8 mouse cellular contexts compared by ENCODE assay signal in genomic region chr3:107036458-107037039, GRCm38 (mm10). TPM values are rescaled to one million over a fixed set of nuclear protein-coding genes. Genes with fewer than 3 reads are reported as not detected.
DNase-seq lines count a peak whose midpoint lies in the region; ATAC-seq and TF ChIP-seq lines count a peak whose summit lies in the region.

No protein-coding gene starts in this region.

- WGBS in kidney, embryonic 15.5 days: under 1% methylated on average over 55 of the region's 55 CpGs
- under 1% methylated on average over 55 of the region's 55 CpGs for WGBS in spleen, adult 2 months

- TF ChIP-seq POLR2A in bone marrow macrophage, adult 2 months (IDR thresholded peaks at IDR 0.05; ENCODE audit: borderline replicate concordance, low read depth, low read length): no peak
- no peak for TF ChIP-seq POLR2A in spleen, adult 2 months (IDR thresholded peaks at IDR 0.05; ENCODE audit: low read depth, low read length)

- H3K36me3 ChIP-seq in kidney, embryonic 15.5 days: no peaks in the 10 kb centered on the region
- H3K36me3 ChIP-seq in spleen, adult 2 months (ENCODE audit: control insufficient read depth, insufficient read depth, low read length): no peaks in the 10 kb centered on the region

- H3K4me1 ChIP-seq in bone marrow macrophage, adult 2 months (ENCODE audit: control insufficient read depth, insufficient read depth, low read length): peaks cover 31% of the 10 kb centered on the region
- peaks cover 20% of the 10 kb centered on the region for H3K4me1 ChIP-seq in kidney, embryonic 15.5 days
- peaks cover 6% of the 10 kb centered on the region; the same call in 1 of the 2 replicates for H3K4me1 ChIP-seq in spleen, adult 2 months (ENCODE audit: control insufficient read depth, insufficient read depth, insufficient read length)

- peak; percentile 11 for DNase-seq in gastrocnemius, postnatal 10 days
- DNase-seq in gastrocnemius, adult 8-10 months (ENCODE audit: low spot score in 2 of 2): no peak
- peak; percentile 44 for DNase-seq in forelimb bud, embryonic 11.5 days (ENCODE audit: low read depth, low spot score)
- DNase-seq in lung, postnatal 10 days: peak; percentile 7
- DNase-seq in spleen, adult 2 months (ENCODE audit: low read depth in 1 of 2, low spot score in 2 of 2): peak in 1 of 2 experiments; percentile 32
- no peak for DNase-seq in urinary bladder, adult 2 months (ENCODE audit: low spot score)

- no peak overlapping the region for H3K27ac ChIP-seq in bone marrow macrophage, adult 2 months (ENCODE audit: insufficient read depth, low read depth, low read length)
- no peak overlapping the region for H3K27ac ChIP-seq in kidney, embryonic 15.5 days
- H3K27ac ChIP-seq in spleen, adult 2 months (ENCODE audit: insufficient read depth, low read length): peak overlapping the region; percentile 93

- H3K9ac ChIP-seq in kidney, embryonic 15.5 days: peak overlapping the region; percentile 59

- no peaks in the 10 kb centered on the region for H3K9me3 ChIP-seq in kidney, embryonic 15.5 days (replicated peaks)

- peak overlapping the region; percentile 60 for H3K4me3 ChIP-seq in bone marrow macrophage, adult 2 months (ENCODE audit: insufficient read depth, low read length)
- peak overlapping the region; percentile 73 for H3K4me3 ChIP-seq in kidney, embryonic 15.5 days (replicated peaks)
- peak overlapping the region; percentile 79 for H3K4me3 ChIP-seq in spleen, adult 2 months (ENCODE audit: extremely low read depth, insufficient read depth, insufficient read length)

- H3K27me3 ChIP-seq in kidney, embryonic 15.5 days: peaks cover 20% of the 10 kb centered on the region; the same call in 1 of the 2 replicates
- no peaks in the 10 kb centered on the region for H3K27me3 ChIP-seq in spleen, adult 2 months (ENCODE audit: control insufficient read depth, insufficient read depth, low read length)

- no peak for TF ChIP-seq CTCF in bone marrow macrophage, adult 2 months (IDR thresholded peaks at IDR 0.05; ENCODE audit: low read depth, low read length)
- no peak for TF ChIP-seq CTCF in spleen, adult 2 months (IDR thresholded peaks at IDR 0.05; ENCODE audit: extremely low read depth, insufficient read depth, insufficient read length, insufficient replicate concordance)

- no peak for ATAC-seq in kidney, embryonic 15.5 days (replicated peaks; ENCODE audit: low FRiP score)

- peak overlapping the region; percentile 100 for H3K4me2 ChIP-seq in kidney, embryonic 15.5 days

RNA-seq across cellular contexts. Expression of gene Kcna3, which starts 0.6 kb away (rescaled TPM):
- total RNA-seq in gastrocnemius, postnatal 10 days (2021): under 1 TPM; 0.28 to 0.70 TPM
- total RNA-seq in gastrocnemius, adult 8-10 months (2022): not detected
- 1.1 and 2.5 TPM in 2 replicates for polyA plus RNA-seq in bone marrow macrophage, adult 2 months (2012; ENCODE audit: insufficient read depth, insufficient read length, missing spikeins)
- polyA plus RNA-seq in kidney, embryonic 15.5 days (2015; fragmentation: Nextera tagmentation; extraction: Ambion mirVana): 1.1 and 1.4 TPM in 2 replicates
- polyA plus RNA-seq in spleen, adult 2 months (2012; rRNA removed): 21.0 and 32.2 TPM in 2 replicates
- 0.18 and 0.19 TPM in 2 replicates for polyA plus RNA-seq in urinary bladder, adult 2 months (2012; rRNA removed)

Comparison
In these comparisons a context has a peak if more than half of its experiments do, and no peak if none do; other contexts are left out.
1. DNase-seq: peak in gastrocnemius, postnatal 10 days (single experiment), forelimb bud, embryonic 11.5 days (single experiment) and lung, postnatal 10 days (single experiment); none in gastrocnemius, adult 8-10 months (0 of 2) and urinary bladder, adult 2 months (single experiment).
2. Peak in every context shown above with its lines, with median percentiles within 50 percentile points of each other: H3K4me3 ChIP-seq.